Mouse (Mus musculus) heart, postnatal 0 days (tissue): ENCODE results near the gene Ddrgk1. TPM values are rescaled to one million over a fixed set of nuclear protein-coding genes. Genes with fewer than 3 reads are reported as not detected.
"Not testable (repeated sequence)": the region's sequence is repeated elsewhere in the genome, so short reads cannot be mapped to it uniquely, and the experiment has no call there.

ENCODE experiments used
- ATAC-seq: fragments of 200-750 bp; cut with Nextera tagmentation; 2 replicates; pipeline ENCODE4 v1.8.0; 2017; ENCODE audit warnings: low read depth, moderate number of reproducible peaks, moderate library complexity; ENCODE audit not compliant: insufficient read depth
- DNase-seq: peaks from one replicate; pipeline ENCODE4 v3.0.0-alpha.2; 2016; ENCODE audit warnings: low spot score
- H3K27ac ChIP-seq: fragments of 300-500 bp; sonication (generic); 2 replicates; pipeline ENCODE4 v1.5.1; 2014; ENCODE audit warnings: low read depth, mild to moderate bottlenecking
- H3K27me3 ChIP-seq: fragments of 300-500 bp; sonication (generic); 2 replicates; pipeline ENCODE4 v1.6.1; 2014; ENCODE audit warnings: low read length, mixed read lengths; ENCODE audit not compliant: control insufficient read depth, insufficient read depth
- H3K36me3 ChIP-seq: fragments of 300-500 bp; sonication (generic); replicated peaks from 2 replicates; pipeline ENCODE4 v1.6.1; 2014; ENCODE audit warnings: low read length, mixed read lengths; ENCODE audit not compliant: control insufficient read depth, insufficient read depth
- H3K4me1 ChIP-seq: fragments of 300-500 bp; sonication (generic); 2 replicates; pipeline ENCODE4 v1.6.1; 2014; ENCODE audit warnings: antibody characterized with exemption; ENCODE audit not compliant: control insufficient read depth, insufficient read depth
- H3K4me2 ChIP-seq: fragments of 300-500 bp; sonication (generic); 2 replicates; pipeline ENCODE4 v1.6.1; 2014; ENCODE audit warnings: low read depth, mild to moderate bottlenecking, low read length, moderate library complexity
- H3K4me3 ChIP-seq: fragments of 300-500 bp; sonication (generic); 2 replicates; pipeline ENCODE4 v1.5.1; 2014; ENCODE audit warnings: low read depth, low read length
- H3K9ac ChIP-seq: fragments of 300-500 bp; sonication (generic); replicated peaks from 2 replicates; pipeline ENCODE4 v1.6.1; 2014; ENCODE audit warnings: low read depth, low read length, mixed read lengths
- H3K9me3 ChIP-seq: fragments of 300-500 bp; sonication (generic); replicated peaks from 2 replicates; pipeline ENCODE4 v1.6.1; 2016; ENCODE audit warnings: low read length; ENCODE audit not compliant: control insufficient read depth
- CTCF ChIP-seq: IDR thresholded peaks from 2 replicates; pipeline ENCODE4 v1.5.1; 2016; ENCODE audit warnings: antibody characterized with exemption, control low read depth, low read depth
- EP300 ChIP-seq: IDR thresholded peaks from 2 replicates; pipeline ENCODE4 v1.6.1; 2016; ENCODE audit warnings: antibody characterized with exemption, low read depth
- WGBS: fragments of 180-500 bp; shearing (Covaris S2); extraction: QIAGEN DNeasy Blood & Tissue Kit; methylation state at CpG from one replicate; pipeline ENCODE4 v1.1.7; 2014; 5-methylcytosine and 5-hydroxymethylcytosine counted together
- polyA plus RNA-seq: library from polyadenylated mRNA; unstranded; fragments of >200 nt; fragmentation: Nextera tagmentation; extraction: Ambion mirVana; gene quantifications from 2 replicates; pipeline ENCODE4 v1.2.1, GENCODE M21; 2015
- total RNA-seq: library from RNA; depleted of rRNA; stranded (reverse); fragments of >200 nt; gene quantifications from 2 replicates; pipeline ENCODE4 v1.2.3, GENCODE M21; 2014; ENCODE audit warnings: low replicate concordance

The Ddrgk1 gene
- total and polyA plus RNA-seq, 2 experiments from 2014 or later: 29.4 to 63.7 TPM

- no peak for DNase-seq
- Histone ChIP-seq H3K4me1 (no peaks in the 10 kb centered on the region), H3K27me3 (no peaks in the 10 kb centered on the region), H3K4me3 (no peak overlapping the region), H3K9ac (no peak overlapping the region), H3K36me3 (peaks cover 57% of the 10 kb centered on the region), H3K4me2 (no peak overlapping the region), H3K27ac (no peak overlapping the region), H3K9me3 (no peaks in the 10 kb centered on the region)
- TF ChIP-seq CTCF (no peak), EP300 (no peak)
- WGBS: 97% methylated on average over 2 of the region's 2 CpGs
- no peak for ATAC-seq
Observed at GRCm38 (mm10) chr2:130653303-130653702, 11.2 kb downstream of the Ddrgk1 start.

- DNase-seq, H3K4me3 ChIP-seq, H3K9ac ChIP-seq, ATAC-seq, H3K9me3 ChIP-seq, H3K4me1 ChIP-seq, H3K27ac ChIP-seq, H3K27me3 ChIP-seq, H3K4me2 ChIP-seq: not testable (repeated sequence)
- H3K36me3 ChIP-seq: peaks cover 17% of the 10 kb centered on the region
- WGBS: 83% methylated on average over 6 of the region's 6 CpGs
Observed at GRCm38 (mm10) chr2:130649028-130649427, 15.4 kb downstream of the Ddrgk1 start.

GRCm38 (mm10) chr2:130645198-130645597, 19.3 kb downstream of the Ddrgk1 start:
- Histone ChIP-seq H3K27me3 (no peaks in the 10 kb centered on the region), H3K9ac (no peak overlapping the region), H3K9me3 (no peaks in the 10 kb centered on the region), H3K4me3 (no peak overlapping the region), H3K36me3 (no peaks in the 10 kb centered on the region), H3K4me2 (no peak overlapping the region), H3K4me1 (peaks cover 5% of the 10 kb centered on the region; the same call in 1 of the 2 replicates), H3K27ac (no peak overlapping the region)
- TF ChIP-seq CTCF (no peak), EP300 (no peak)
- no peak for ATAC-seq
- 74% methylated on average over 4 of the region's 4 CpGs for WGBS
- no peak for DNase-seq

- Histone ChIP-seq H3K4me3 (peak within 1 kb of the TSS; percentile 84), H3K36me3 (no peaks in the 10 kb centered on the region), H3K4me2 (peak within 1 kb of the TSS; percentile 100), H3K4me1 (peaks cover 5% of the 10 kb centered on the region; the same call in 1 of the 2 replicates), H3K9me3 (no peaks in the 10 kb centered on the region), H3K9ac (peak within 1 kb of the TSS; percentile 63), H3K27ac (peak within 1 kb of the TSS; percentile 34; the same call in 1 of the 2 replicates), H3K27me3 (0 out of 2 replicates have a peak, but pooled peaks cover 2% of the 10 kb centered on the region)
- 4% methylated on average over 37 of the region's 40 CpGs for WGBS
- DNase-seq (peak; percentile 89), ATAC-seq (peak; percentile 99)
- no peak for TF ChIP-seq EP300
- TF ChIP-seq CTCF: no peak
Observed at GRCm38 (mm10) chr2:130642684-130643369, 21.6 kb downstream of the Ddrgk1 start, which contains the start of gene Lzts3. TSS of gene Lzts3 (minus strand) at chr2:130642803.

GRCm38 (mm10) chr2:130642197-130642660, 22.2 kb downstream of the Ddrgk1 start:
- peak overlapping the region; percentile 84 for H3K4me3 ChIP-seq
- peaks cover 5% of the 10 kb centered on the region; the same call in 1 of the 2 replicates for H3K4me1 ChIP-seq
- ATAC-seq (peak; percentile 15; the same call in 1 of the 2 replicates), DNase-seq (no peak)
- WGBS: under 1% methylated on average over 23 of the region's 27 CpGs
- peak overlapping the region; percentile 34; the same call in 1 of the 2 replicates for H3K27ac ChIP-seq
- H3K27me3 ChIP-seq: 0 out of 2 replicates have a peak, but pooled peaks cover 4% of the 10 kb centered on the region
- peak overlapping the region; percentile 100 for H3K4me2 ChIP-seq
- H3K9me3 ChIP-seq: no peaks in the 10 kb centered on the region
- TF ChIP-seq EP300 (no peak), CTCF (no peak)
- peak overlapping the region; percentile 63 for H3K9ac ChIP-seq
- no peaks in the 10 kb centered on the region for H3K36me3 ChIP-seq
